Mouse (Mus musculus): ENCODE results near the gene Prkn.
A peak's percentile ranks its signal among the peaks of the same experiment; 100 is the strongest.

Prkn gene

GRCm38 (mm10) chr17:10840148-10840707, at the start of gene Prkn, which contains the start of gene Pacrg:
Gene Prkn (plus strand): TSS chr17:10840384.
Gene Pacrg (minus strand): TSS chr17:10840311.
- DNase-seq (ENCODE audit: low read depth): peak; percentile 91

GRCm38 (mm10) chr17:10791661-10792060, 48.5 kb upstream of the Prkn start:
- no peak for DNase-seq (ENCODE audit: low read depth)

DNA sequence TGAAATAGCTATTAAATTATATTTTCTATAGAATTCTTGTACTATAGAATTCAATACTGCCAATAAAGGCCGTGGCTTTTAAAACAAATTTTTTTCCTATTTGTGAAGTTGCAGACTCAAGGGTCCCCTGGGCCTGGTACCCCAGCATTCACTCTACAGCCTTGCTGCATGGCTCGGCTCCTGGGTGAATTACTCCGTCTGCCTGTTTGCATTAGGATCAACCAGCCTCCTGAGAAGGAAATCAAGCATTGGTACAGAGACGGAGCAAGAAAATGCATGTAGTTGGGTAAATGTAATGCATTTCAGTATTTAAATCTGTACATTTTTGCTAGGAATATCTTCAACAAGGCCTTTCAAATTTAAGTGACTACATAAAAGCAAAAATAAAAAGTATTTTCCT, 33.5 kb upstream of the Prkn start:
- no peak for DNase-seq (ENCODE audit: low read depth)

DNA sequence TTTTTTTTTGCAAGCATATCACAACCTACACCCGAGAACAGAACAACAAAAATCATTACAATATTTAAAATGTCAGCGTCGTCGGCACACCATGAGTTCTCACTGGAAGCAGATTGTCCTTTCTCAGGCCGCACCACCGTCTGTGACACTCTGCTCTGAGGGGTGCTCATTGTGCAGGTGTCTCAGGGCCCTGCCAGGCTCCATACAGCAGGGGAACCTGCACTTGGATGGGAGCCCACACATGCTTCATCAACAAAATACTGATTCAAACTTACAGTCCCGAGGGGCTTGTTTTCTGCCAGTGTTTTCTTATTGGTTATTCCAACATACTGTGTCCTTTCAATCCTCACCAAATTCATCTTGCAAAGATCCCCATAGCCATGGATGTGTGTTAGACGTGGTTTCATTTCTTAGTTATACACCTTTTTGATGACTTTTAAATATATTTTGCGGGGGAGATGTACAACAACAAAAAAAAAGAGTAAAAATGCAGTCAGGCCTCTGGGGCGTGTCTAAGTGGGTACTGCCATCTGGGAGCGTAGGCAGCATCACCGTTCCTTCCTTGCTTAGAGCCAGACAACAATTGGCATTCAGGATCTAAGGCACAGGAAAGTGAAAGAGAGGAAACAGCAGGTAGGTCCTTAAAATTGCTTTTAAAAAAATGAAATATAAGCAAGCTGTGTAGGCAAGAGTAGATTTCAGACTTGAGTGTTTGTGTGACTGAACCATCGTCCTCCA, 32.8 kb upstream of the Prkn start:
- DNase-seq (ENCODE audit: low read depth): no peak

DNA sequence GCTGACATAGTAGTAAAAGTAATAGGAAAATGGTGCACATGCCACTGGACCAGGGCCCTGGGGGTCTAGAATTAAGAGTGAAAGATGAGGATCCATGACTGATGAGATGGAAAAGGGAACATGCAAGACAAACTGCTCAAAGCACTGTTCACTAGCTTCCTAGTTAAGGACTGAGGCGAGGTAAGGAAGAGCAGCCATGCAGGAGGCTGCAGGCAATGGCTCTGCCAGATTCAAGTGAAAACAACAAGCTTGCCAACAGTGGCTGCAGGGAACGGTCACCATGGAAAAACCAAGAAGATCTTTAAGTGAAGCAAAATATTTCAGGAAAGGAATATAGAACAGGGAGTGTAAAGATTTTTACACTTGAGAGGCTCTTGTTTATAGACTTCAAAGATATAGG, 31.6 kb upstream of the Prkn start:
- DNase-seq (ENCODE audit: low read depth): no peak

DNA sequence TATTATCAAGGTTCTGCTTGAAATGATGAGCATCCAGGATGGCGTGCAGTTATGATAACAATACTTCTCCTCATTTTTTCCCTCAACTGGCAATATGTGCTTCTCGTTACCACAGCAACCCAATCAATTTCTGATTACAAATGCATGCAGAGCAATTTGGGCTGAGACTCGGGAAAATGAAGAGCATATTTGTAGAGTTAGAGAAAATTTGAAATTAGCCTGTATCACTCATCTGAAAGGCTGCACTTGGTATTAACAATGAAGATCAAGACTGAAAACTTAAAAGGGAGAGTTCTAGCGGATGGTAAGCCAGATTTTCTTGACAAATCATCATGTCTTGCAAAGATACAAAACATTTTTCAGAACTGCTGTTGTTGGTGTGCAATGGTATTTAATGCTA, 21.2 kb upstream of the Prkn start:
- DNase-seq (ENCODE audit: low read depth): no peak

- peak; percentile 24 for DNase-seq (ENCODE audit: low read depth)
Observed at GRCm38 (mm10) chr17:10840731-10841201, 582 bp downstream of the Prkn start.

DNA sequence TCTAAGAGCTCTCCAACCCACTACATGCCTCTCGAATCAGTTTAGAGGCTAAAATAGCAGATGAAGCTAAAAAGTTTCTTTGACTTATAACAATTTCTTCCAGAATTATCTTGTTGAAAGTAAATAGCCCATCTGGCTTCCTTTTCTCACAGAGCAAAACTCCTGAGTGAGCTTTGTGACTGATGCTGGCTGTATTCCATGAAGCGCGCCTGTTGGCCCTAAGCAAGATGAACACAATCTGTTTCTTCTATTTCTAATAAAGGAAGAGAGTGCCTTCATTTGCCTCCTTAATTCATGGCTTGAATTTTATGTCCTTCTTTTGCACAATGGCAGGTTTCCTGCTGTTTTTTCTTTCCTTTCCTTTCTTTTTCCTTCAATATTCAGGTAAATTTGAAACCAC, 14.0 kb downstream of the Prkn start:
- DNase-seq (ENCODE audit: low read depth): no peak

DNA sequence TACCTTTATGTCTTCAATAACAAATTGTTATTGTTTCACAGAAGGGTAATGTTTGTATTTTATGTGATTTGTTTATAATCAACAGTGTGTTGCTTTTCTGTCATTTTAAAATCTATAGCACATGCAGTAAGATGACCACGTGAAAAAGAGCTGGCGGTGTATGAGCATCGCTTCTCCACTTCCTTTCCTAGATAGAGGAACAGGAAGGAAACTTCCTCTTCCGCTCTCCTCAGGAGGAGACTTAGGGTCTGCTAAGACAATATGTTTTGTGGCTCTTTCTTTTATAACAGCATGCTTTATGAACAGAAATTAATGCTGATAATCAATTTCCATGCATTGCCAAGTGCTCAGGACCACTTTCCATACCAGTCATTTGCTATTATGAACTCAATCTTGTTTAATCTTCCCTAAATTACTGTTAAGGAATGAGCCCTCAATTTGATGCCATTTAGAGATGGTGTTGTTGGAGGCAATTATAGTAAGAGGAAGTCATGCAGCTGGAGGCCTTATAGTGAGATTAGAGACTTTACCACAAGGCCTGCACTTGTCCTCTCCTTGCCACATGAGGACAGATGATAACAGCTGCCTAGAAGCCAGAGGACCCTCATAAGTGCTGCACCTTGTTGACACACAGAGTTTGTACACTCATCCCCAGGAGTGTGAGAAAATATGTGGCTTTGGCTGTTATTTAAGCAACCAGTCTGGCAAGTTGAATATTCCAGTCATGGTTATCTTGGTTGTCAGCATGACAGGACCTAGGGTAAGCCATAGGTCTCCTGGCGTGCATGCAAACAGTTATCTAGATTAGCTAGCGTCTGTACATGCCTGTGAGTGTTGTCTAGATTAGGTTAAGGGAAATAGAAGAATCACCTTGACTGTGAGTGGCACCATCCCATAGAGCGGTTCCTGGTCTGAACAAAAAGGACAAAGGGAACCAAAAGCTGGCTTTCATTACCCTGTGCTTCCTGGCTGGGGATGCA, 34.3 kb downstream of the Prkn start:
- no peak for DNase-seq (ENCODE audit: low read depth)

- DNase-seq (ENCODE audit: low read depth): no peak
Observed at GRCm38 (mm10) chr17:10878986-10879385, 38.8 kb downstream of the Prkn start.

DNA sequence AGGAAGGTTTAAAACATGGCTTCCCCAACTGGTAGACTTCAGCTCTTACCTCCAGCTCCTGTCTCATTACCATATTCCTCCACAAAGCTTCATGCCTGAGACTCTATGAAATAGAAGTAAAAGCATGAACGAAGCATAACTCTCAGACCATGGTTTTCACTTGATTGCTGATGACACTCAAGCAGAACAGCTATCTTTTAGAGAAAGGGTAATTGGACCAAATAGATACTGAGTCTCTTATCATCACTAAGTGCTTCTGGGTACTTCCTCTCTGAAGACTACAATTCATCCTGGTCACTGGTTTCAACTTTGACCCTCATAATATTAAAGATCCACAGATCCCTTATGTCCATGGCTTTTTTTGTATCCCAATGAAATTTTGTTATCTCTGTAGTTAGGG, 42.1 kb downstream of the Prkn start:
- DNase-seq (ENCODE audit: low read depth): no peak

DNA sequence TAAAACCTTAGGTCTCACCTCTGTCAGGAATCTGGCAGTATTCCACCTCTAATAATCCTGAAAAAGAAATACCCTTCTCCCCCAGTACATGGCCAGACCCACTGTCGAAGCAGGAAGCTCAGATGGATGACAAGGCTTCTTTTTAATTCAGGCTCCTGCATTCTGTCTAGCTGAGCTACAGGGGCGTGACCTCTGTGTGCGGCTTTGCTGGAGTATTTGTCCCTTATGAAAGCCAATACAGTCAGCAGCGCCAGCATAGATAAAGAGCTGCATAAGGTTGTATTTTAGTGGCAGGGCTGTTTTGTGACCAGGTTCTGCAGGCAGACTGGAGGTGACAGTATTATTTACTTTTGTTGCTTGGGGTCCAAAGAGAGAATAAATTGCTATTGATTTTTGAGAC, 47.7 kb downstream of the Prkn start:
- no peak for DNase-seq (ENCODE audit: low read depth)

DNA sequence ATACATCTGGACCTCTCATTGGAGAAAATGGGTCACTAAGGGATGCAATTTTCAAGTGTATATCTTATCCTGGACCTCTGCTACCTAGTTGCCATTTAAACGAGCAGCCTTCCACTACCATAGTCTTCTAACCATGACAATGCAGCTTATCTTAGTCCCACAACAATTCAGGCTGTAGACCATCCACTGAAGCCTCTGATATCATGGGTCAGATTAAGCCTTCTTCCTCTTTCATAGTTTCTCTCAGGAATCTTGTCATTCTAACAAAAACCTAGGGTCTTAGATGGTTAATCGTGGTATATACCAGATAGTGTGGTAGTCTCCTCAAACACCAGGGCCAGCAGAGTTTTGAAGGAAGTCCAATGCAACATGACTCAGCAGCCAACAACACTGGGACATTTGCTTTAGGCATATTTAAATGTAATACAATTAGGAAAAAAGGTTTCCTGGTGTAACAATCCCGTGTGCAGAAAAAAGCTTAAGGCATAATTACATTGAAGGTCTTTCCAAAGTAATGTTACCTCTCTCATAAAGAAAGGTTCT, 61.6 kb downstream of the Prkn start:
- DNase-seq (ENCODE audit: low read depth): no peak

DNA sequence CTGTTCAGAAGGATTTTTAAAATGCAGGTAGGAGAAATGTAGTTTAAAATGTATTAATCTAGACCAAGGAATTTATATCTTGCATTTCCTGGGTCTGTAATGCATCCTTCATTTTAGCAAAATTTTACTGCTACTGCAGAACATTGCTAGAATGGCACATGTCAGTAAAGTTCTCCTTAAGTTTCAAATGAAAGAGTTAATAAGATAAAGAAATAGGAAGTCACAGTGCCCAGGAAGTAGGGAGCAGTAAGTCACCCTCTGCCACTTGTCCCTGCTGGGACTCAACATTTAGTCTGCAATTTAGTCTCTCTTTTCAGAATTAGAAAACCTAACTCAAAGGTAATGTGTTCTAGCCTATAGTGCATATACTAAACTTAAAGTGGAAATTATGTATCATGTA, 96.5 kb downstream of the Prkn start:
- no peak for DNase-seq (ENCODE audit: low read depth)

GRCm38 (mm10) chr17:10937844-10938243, 97.7 kb downstream of the Prkn start:
- DNase-seq (ENCODE audit: low read depth): no peak

DNA sequence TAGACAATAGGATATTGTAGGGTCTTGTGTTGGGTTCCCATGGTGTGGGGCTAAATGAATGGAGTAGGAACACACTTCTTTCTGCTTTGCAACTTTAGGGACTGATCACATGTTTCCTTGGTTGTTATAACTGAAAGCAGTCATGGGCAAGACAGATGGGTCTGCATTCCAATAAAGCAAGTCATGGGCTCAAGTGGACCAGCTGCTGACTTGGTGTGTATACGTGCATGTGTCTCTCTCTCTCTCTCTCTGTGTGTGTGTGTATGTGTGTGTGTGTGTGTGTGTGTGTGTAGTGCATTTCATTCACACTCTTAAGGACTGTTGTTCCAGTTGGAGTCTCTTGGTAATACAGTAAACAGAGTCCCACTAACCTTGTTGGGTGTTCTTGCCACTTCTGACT, 98.6 kb downstream of the Prkn start:
- DNase-seq (ENCODE audit: low read depth): no peak

GRCm38 (mm10) chr17:10946552-10946951, 106.4 kb downstream of the Prkn start:
- no peak for DNase-seq (ENCODE audit: low read depth)

DNA sequence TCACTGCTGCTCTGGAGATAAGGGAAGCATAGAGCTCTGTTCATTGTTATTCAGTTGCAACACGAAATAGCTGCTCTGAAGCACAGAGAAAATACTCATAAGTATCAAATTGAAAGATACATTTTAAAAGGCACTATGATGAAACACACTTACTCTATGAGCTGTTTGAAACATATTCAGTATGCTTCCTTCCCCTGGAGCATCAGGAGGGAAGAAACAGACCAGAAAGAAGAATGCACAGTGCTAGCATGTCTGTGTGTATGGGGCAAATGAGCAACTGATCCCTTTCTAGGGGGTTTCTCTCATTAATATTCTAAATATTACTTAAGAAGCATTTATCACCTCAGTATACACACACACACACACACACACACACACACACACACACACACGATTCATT, 107.4 kb downstream of the Prkn start:
- no peak for DNase-seq (ENCODE audit: low read depth)

GRCm38 (mm10) chr17:10959066-10959864, 119.1 kb downstream of the Prkn start:
- DNase-seq (ENCODE audit: low read depth): no peak

GRCm38 (mm10) chr17:10962151-10962550, 122.0 kb downstream of the Prkn start:
- DNase-seq (ENCODE audit: low read depth): no peak

- no peak for DNase-seq (ENCODE audit: low read depth)
Observed at GRCm38 (mm10) chr17:10982136-10982535, 142.0 kb downstream of the Prkn start.

DNA sequence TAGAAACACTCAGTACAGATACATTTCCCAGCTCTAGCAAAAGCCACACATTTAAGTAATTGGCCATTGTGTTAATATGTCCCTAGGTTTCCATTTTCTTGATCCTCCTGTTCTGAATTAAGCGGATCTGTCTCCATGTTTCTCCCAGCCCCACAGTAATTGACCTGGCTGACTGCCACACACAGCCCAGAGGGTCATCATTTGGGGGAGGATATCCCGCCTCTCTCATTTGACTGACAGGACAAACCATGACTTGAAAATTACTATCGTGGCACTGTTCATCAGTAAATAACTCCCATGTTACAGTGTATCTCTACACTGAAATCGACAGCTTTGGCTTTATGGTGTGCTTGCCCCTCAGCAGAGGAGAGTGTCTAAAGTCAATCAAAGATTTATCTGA, 146.9 kb downstream of the Prkn start:
- DNase-seq (ENCODE audit: low read depth): no peak
